ENCODE assay signal across 15 mouse cellular contexts in genomic region chr6:98901259-98901658, GRCm38 (mm10).
"Had no signal": no experiment of that assay in that cellular context is flagged by ENCODE, and none has a peak within 500 bp of the region (broad histone marks: within the 10 kb centered on the region; RNA-seq: fewer than 3 reads in every experiment).

No protein-coding gene starts in this region.

- H3K9ac ChIP-seq: limb, embryonic 15.5 days; liver, embryonic 13.5 days; neural tube, embryonic 13.5 days had no signal

- H3K4me3 ChIP-seq: limb, embryonic 15.5 days; liver, embryonic 13.5 days; midbrain, embryonic 10.5 days; neural tube, embryonic 13.5 days had no signal

- H3K4me2 ChIP-seq: limb, embryonic 15.5 days; liver, embryonic 13.5 days; neural tube, embryonic 13.5 days had no signal

- H3K9me3 ChIP-seq: limb, embryonic 15.5 days; liver, embryonic 13.5 days; midbrain, embryonic 10.5 days; neural tube, embryonic 13.5 days had no signal

- H3K27me3 ChIP-seq: limb, embryonic 15.5 days; liver, embryonic 13.5 days; neural tube, embryonic 13.5 days had no signal

- H3K27ac ChIP-seq: limb, embryonic 15.5 days; liver, embryonic 13.5 days; midbrain, embryonic 10.5 days; neural tube, embryonic 13.5 days had no signal

- DNase-seq: kidney, postnatal 25 days; layer of hippocampus, adult 9-11 months; layer of hippocampus, postnatal 36 days; liver, embryonic 13.5 days; lung, adult 18-20 months; lung, postnatal 4 days; midbrain, embryonic 14.5 days; retina, postnatal 1 day; right cerebral cortex, postnatal 4 days; spleen, adult 18-20 months; thymus, adult 18-20 months; thymus, postnatal 25 days had no signal

- H3K4me1 ChIP-seq: limb, embryonic 15.5 days; liver, embryonic 13.5 days; midbrain, embryonic 10.5 days; neural tube, embryonic 13.5 days had no signal

- H3K36me3 ChIP-seq: limb, embryonic 15.5 days; liver, embryonic 13.5 days; midbrain, embryonic 10.5 days; neural tube, embryonic 13.5 days had no signal
